Mouse (Mus musculus): Measurements from ENCODE around the gene Gm49368.
"Not testable (repeated sequence)": the region's sequence is repeated elsewhere in the genome, so short reads cannot be mapped to it uniquely, and the experiment has no call there.

Gene Gm49368

DNA sequence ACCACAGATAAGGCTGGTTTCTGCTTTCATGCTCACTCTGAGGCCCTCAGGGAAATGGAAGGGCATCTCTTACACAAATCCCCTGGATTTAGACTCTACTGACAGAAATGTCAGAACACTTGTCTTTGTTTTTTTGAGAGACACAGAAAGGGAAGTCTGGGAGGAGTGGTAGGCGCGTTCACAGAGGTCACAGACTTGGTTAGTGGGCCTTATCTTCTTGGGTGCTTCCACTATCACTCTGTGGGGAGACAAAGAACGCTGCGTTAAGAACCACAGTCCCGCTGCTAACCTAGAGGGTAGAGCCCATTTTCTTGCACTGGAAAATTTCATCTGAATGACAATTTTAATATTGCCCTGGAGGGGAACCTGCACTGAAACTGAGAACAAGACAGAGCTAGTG lies 69.7 kb downstream of the Gm49368 start:
- DNase-seq (ENCODE audit: low spot score), result no peak

DNA sequence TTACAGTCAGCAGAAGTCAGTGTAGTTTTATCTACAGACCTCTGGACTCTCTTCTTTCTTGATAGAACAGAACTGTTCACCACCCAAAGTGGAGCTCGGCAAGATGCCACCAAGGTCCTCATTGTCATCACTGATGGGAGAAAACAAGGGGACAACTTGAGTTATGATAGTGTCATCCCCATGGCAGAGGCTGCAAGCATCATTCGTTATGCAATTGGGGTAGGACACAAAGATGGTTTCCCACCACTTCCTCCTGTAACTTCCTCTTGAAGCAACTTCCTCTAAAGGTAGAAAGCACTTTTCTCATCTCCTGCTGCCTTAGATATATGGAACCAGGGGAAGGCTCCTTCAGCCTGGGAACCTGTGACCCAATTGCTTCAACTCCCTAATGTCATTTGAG lies 71.1 kb downstream of the Gm49368 start:
- DNase-seq (ENCODE audit: low spot score), result no peak

DNA sequence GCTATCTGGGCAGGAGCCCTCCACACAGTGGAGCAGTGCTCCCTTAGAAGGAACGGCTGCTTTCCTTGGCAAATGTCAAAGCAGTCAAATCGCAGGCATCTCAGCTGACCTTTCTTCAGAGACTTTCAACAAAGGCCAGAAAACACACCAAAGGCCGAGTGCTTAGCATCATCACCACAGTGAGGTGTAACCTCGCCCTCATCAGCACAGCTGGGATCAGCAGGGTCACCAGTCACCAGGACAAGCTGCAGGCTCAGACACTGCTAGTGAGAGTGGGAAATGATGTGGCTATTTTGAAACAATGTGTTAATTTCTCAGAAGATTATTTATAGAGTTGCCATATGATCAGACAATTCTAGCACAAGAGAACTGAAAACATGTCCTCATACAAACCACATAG lies 74.4 kb downstream of the Gm49368 start:
- DNase-seq (ENCODE audit: low spot score), result no peak

DNA sequence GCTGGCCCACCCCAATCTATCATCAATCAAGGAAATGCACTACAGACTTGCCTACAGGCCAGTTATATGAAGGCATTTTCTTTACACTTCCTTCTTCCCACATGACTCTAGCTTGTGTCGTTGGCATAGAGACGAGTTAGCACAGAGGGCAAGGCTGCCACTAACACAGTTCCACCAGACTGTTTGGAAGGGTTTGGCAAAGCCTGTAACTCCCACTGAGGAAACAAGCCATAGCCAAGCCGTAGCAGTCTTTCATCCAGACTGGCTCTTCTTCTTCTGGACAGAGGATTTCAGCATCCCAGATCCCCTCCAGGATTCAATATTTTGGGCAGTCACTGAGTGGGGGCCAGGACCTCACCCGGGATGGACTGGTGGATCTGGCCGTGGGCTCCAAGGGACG lies 77.1 kb downstream of the Gm49368 start:
- DNase-seq (ENCODE audit: low spot score), result no peak

DNA sequence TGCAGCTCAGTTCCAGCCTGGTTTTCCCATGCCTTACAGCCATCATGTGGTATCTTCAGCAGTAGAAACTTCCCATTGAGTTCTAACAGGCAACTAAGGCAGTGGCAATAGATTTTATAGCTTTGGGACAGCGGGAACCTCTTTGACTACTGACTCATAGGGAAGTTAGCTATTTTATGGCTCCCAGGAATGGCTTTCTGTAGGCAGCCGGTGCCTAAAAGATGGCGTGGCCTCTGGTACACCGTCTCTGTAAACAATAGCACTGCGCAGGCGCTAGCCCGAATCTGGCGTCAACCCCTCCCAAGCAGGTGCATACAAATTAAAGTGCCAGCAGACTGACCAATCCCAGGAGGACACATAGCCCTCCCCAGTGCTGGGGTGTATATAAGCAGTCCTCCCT lies 88.5 kb downstream of the Gm49368 start:
- DNase-seq (ENCODE audit: low spot score), result no peak

DNA sequence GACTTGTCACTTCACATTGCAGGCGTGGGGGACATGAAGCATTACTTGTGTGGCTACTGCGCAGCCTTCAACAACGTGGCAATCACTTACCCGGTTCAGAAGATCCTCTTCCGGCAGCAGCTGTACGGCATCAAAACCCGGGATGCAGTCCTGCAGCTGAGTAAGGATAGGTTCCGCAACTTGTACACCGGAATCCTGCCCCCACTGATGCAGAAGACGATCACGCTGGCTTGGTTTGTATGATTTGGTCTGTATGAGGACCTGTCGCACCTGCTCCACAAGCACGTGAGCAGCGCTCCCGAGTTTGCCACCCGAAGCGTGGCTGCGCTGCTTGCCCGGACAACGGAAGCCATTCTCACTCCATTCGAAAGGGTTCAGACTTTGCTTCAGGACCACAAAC lies 91.6 kb downstream of the Gm49368 start, which contains the start of gene Itgad:
Gene Itgad (plus strand): TSS at position 301 of the 400 bp plus-strand sequence.
- DNase-seq (ENCODE audit: low spot score), result no peak

DNA sequence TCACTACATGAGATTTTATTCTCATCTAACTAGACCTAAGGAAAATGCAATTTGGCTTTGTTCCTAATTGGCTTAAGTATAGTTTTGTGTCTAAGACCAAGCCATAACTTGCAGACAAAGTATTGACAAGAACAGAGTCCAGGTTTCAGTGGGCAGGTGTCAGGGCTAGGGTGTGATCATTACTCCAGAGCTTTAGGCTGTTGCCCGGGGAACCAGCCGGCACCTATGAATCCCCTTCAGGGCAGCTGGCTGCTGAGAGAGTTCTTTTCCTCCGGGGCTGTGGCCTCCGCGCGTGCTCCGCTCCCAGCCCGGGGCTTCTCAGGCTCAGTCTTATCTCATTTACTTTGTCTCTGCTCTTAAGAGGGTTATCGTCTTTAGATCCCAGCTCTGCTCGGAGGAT lies 92.4 kb downstream of the Gm49368 start:
- no peak for DNase-seq (ENCODE audit: low spot score)

DNA sequence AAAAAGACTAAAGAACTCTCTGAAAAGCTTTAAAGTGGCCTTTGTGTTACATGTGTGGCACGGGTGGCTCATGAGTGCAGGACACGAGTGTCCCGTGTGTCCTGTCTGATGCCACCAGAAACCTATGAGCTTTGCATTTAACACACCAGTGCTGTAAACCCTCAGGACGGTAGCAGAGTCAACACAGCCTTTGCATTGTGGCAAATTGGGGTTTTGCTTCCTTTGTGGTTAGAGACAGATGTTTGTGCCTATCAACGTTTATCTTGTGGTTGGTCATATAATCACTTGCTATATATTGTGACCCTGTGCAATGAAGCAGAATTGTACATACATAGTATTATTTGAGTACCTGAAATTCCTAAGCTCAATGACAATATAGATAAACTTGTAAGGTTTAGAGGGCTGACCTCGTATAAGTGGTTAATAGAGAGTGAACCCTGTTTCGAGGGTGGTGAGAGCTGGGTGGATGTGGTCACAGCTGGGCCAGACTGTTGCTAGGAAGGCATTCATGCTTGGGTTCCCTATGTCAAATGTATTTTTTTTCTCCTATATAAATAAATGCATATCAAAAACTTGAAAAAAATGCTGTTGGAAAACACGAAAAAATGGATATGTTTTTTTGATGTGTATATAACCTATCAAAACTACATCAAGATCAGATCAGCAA lies 96.3 kb downstream of the Gm49368 start:
- not testable (repeated sequence) for DNase-seq (ENCODE audit: low spot score)

DNA sequence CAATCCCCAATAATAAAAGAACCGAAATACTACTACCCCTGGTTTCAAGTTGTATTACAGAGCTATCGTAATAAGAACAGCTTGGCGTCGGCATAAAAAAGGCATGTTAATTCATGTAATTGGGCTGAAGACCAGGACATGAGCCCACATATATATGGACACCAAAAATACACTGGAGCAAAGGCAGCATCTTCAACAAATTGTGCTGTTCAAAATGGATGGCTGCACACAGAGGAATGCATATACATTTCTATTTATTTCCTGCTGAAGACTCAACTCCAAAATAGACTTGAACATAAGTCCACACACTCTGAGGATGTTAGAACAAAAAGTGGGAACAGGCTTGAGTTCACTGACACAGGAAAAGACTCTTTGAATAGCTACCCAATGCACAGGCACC lies 101.5 kb downstream of the Gm49368 start:
- DNase-seq (ENCODE audit: low spot score), result no peak

DNA sequence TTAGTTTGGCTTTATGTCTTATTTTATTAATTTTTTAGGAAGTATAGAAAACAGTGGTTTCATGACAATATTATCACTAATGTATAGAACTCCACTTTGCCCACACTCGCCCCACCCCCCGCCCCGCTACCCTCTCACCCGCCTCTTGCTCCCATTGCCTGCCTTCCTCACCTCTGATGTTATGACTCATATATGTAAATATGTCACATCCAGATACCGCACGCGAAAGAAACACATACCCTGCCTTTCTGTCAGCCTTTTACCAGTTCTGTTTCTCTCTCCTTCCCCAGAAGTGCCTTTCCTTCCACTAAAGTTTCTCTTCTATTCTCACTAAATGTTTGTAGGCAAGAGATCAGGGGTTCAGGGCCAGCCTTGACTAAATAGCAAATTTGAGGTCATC lies 103.9 kb downstream of the Gm49368 start:
- DNase-seq (ENCODE audit: low spot score), result no peak

DNA sequence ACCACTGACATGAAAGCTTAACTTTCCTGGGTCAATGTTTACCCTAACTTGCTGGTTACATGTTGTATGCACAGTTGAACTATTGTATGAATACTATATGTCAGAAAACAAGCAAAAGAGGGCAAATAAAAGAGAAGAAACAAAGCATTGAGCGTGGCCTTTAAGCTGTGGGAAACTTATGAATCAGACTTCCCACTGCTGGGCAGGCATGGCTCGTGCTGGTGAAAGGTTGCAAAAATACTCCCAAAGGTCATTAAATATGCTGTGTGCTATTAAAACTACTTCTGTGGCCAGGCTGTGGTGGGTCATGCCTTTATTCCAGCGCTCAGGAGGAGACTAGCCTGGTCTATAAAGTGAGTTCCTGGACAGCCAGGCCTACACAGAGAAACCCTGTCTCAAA lies 107.5 kb downstream of the Gm49368 start:
- no peak for DNase-seq (ENCODE audit: low spot score)
